Mouse (Mus musculus) liver, embryonic 15.5 days (tissue): ENCODE results near the gene Disc1. TPM values are rescaled to one million over a fixed set of nuclear protein-coding genes. Genes with fewer than 3 reads are reported as not detected.
A peak's percentile ranks its signal among the peaks of the same experiment; 100 is the strongest.

Source experiments
- ATAC-seq: fragments of 200-750 bp; cut with Nextera tagmentation; 2 replicates; pipeline ENCODE4 v1.8.0; 2017; ENCODE audit warnings: moderate number of reproducible peaks, mild to moderate bottlenecking, moderate library complexity; ENCODE audit not compliant: insufficient read depth
- H3K27ac ChIP-seq: fragments of 300-500 bp; sonication (generic); replicated peaks from 2 replicates; pipeline ENCODE4 v1.5.1; 2015; ENCODE audit warnings: mild to moderate bottlenecking, inconsistent platforms
- H3K27me3 ChIP-seq: fragments of 300-500 bp; sonication (generic); 2 replicates; pipeline ENCODE4 v1.6.1; 2015; ENCODE audit warnings: mild to moderate bottlenecking, inconsistent platforms
- H3K36me3 ChIP-seq: fragments of 300-500 bp; sonication (generic); replicated peaks from 2 replicates; pipeline ENCODE4 v1.6.1; 2015; ENCODE audit warnings: moderate library complexity, mild to moderate bottlenecking, inconsistent platforms
- H3K4me1 ChIP-seq: fragments of 300-500 bp; sonication (generic); replicated peaks from 2 replicates; pipeline ENCODE4 v1.6.1; 2015; ENCODE audit warnings: inconsistent platforms
- H3K4me2 ChIP-seq: fragments of 300-500 bp; sonication (generic); 2 replicates; pipeline ENCODE4 v1.6.1; 2015; ENCODE audit warnings: moderate library complexity, mild to moderate bottlenecking, inconsistent platforms
- H3K4me3 ChIP-seq: fragments of 300-500 bp; sonication (generic); replicated peaks from 2 replicates; pipeline ENCODE4 v1.5.1; 2015; ENCODE audit warnings: mild to moderate bottlenecking, inconsistent platforms
- H3K9ac ChIP-seq: fragments of 300-500 bp; sonication (generic); 2 replicates; pipeline ENCODE4 v1.6.1; 2015; ENCODE audit warnings: moderate library complexity, mild to moderate bottlenecking, inconsistent platforms
- H3K9me3 ChIP-seq: fragments of 300-500 bp; sonication (generic); replicated peaks from 2 replicates; pipeline ENCODE4 v1.6.1; 2016; ENCODE audit warnings: inconsistent platforms
- WGBS: fragments of 180-500 bp; shearing (Covaris S2); methylation state at CpG from one replicate; pipeline ENCODE4 v1.1.7; 2015; ENCODE audit warnings: mixed read lengths; ENCODE audit not compliant: insufficient replicate concordance; 5-methylcytosine and 5-hydroxymethylcytosine counted together
- polyA plus RNA-seq: library from polyadenylated mRNA; unstranded; fragments of >200 nt; fragmentation: Nextera tagmentation; extraction: Ambion mirVana; gene quantifications from 2 replicates; pipeline ENCODE4 v1.2.1, GENCODE M21; 2015

The Disc1 gene
- polyA plus RNA-seq, 1 experiment from 2014 or later = 0.30 TPM

DNA sequence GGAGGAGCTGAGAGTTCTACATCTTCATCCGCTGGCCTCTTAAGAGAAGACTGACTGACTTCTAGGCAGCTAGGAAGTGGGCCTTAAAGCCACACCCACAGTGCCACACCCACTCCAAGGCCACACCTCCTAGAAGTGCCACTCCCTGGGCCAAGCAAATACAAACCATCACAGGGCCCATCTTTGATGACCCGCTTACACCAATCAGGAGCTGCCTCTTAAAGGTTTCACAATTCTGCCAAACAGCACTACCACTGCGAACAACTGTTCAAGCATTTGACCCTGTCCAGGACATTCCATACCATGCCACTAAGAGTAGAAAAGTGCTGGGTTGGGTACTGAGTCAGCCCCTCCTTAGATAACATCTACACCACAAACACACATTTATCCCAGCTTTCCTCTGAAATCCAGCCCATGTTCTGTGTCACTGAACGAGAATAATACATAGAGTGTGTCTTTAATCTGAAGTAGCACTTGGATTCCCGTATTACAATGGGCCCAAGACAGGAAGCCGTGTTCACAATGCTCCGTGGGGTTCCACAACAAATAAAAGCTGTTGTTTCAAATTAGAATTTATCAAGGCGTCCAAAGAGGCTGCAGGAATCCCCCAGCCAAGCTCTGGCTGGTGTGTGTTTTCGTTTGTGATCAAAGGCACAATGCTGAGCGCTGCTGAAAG is 199.6 kb downstream of the Disc1 start:
- ATAC-seq = no peak

DNA sequence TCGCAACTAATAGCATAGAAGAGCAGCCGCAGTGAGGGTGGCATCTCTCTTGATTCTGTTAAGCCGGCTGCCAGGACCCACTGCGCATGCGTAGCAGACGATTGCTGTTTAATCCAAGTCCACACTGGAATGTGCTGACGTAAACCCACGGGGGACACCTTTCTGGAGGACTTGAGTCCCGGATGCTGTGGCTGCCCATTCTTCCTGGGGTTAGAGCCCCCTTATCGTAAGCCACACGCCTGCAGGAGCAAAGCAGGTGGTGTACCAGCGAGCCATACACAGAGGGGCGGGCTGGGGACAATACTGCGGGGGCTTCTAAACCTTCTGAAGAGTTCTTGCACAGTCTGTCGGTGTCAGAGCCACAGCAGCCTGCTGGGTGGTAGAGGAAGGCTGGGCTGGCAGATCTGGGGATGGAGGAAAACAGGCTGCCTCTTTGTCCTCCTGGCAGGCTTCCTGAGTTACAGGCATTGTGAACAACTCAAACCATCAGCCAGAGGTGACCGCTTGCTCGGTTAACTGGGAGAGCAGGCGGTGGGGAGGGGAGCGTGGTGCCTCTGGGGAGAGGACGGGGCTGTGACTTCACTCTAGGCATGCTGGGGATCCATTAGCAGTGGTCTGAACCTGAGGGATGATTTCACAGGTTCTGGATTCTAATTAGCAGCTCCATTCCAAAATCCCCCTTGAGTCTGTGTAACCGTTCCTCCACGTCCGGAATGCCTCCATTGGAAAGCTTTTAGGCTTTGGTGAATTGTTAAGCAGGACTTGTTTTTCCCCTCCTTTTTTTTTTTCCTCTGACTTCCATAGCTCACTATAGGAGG is 200.4 kb downstream of the Disc1 start:
- no peaks in the 10 kb centered on the region for H3K9me3 ChIP-seq
- H3K4me1 ChIP-seq = 0 out of 2 replicates have a peak, but pooled peaks cover 5% of the 10 kb centered on the region
- H3K9ac ChIP-seq = no peak overlapping the region
- ATAC-seq = no peak
- no peaks in the 10 kb centered on the region for H3K36me3 ChIP-seq
- no peak overlapping the region for H3K27ac ChIP-seq
- peak overlapping the region; percentile 54 for H3K4me2 ChIP-seq
- 27% methylated on average over 23 of the region's 23 CpGs for WGBS
- no peak overlapping the region for H3K4me3 ChIP-seq
- no peaks in the 10 kb centered on the region; the same call in 1 of the 2 replicates for H3K27me3 ChIP-seq

More for the DNA sequence above, 199.6 kb downstream of the Disc1 start:
- 0 out of 2 replicates have a peak, but pooled peaks cover 5% of the 10 kb centered on the region for H3K4me1 ChIP-seq
- no peaks in the 10 kb centered on the region; the same call in 1 of the 2 replicates for H3K27me3 ChIP-seq
- no peak overlapping the region for H3K27ac ChIP-seq
- H3K9me3 ChIP-seq = no peaks in the 10 kb centered on the region
- H3K4me3 ChIP-seq = no peak overlapping the region
- no peaks in the 10 kb centered on the region for H3K36me3 ChIP-seq
- peak overlapping the region; percentile 54 for H3K4me2 ChIP-seq
- 36% methylated on average over 10 of the region's 10 CpGs for WGBS
- H3K9ac ChIP-seq = no peak overlapping the region

DNA sequence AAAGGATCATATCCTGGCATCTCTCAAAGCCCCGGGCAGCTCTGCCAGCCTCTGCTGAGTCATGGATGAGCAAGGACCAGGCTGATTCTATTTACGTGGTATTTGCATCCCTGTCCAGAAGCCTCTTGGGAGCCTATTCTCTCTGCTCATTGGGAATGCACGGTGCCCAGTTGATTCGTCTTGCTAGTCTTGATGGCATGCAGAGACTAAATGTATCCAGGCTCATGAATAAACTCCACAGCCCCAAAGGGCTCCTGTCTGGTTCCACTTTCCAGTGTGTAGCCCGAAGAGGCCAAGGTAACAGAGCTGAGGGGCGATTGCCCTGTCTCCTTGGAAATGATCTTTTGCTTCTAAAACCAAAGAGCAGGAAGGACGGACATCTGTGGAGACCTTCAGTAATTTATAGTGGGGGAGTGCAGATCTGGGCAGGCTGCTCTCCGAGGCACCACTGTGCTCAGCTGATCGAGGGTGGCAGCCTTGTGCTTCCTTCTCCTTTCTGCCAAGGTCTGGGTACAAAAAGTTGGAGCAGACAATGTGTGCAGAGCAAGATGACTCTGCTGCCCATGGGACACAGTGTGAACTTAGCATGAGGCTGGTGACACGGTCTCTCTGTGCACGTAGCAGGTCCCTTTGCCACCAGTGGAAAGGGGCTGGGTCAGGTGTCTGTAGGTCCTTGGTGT is 201.2 kb downstream of the Disc1 start:
- H3K4me1 ChIP-seq = 0 out of 2 replicates have a peak, but pooled peaks cover 5% of the 10 kb centered on the region
- H3K36me3 ChIP-seq = no peaks in the 10 kb centered on the region
- no peaks in the 10 kb centered on the region for H3K9me3 ChIP-seq
- WGBS = 45% methylated on average over 11 of the region's 11 CpGs
- ATAC-seq = no peak
- no peak overlapping the region for H3K9ac ChIP-seq
- no peak overlapping the region for H3K4me2 ChIP-seq
- H3K27me3 ChIP-seq = no peaks in the 10 kb centered on the region; the same call in 1 of the 2 replicates
- no peak overlapping the region for H3K27ac ChIP-seq
- H3K4me3 ChIP-seq = no peak overlapping the region

DNA sequence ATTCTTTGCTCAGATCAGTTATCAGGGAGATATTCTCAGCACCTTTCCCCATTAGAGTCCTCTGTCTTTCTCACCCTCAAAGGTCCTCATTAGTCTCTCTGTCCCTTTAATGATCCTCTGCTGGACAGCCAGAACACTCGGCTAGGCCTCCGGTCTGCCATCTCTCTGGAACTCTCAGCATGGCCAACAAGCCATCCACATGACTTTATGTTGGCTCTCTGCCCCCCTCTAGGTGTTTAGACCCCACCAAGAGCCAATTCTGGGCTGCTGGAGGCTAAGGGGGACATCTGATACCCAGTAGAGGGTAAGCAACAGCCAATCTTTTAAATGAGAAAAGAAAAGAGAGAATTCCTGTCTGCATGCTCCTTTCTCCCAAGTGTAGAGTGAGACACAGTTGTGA is 203.7 kb downstream of the Disc1 start:
- no peaks in the 10 kb centered on the region for H3K36me3 ChIP-seq
- H3K4me1 ChIP-seq = 0 out of 2 replicates have a peak, but pooled peaks cover 5% of the 10 kb centered on the region
- ATAC-seq = no peak
- no peaks in the 10 kb centered on the region for H3K9me3 ChIP-seq
- H3K27me3 ChIP-seq = no peaks in the 10 kb centered on the region; the same call in 1 of the 2 replicates
- H3K4me2 ChIP-seq = no peak overlapping the region
- H3K4me3 ChIP-seq = no peak overlapping the region
- H3K27ac ChIP-seq = no peak overlapping the region
- H3K9ac ChIP-seq = no peak overlapping the region
- 53% methylated on average over 2 of the region's 2 CpGs for WGBS

DNA sequence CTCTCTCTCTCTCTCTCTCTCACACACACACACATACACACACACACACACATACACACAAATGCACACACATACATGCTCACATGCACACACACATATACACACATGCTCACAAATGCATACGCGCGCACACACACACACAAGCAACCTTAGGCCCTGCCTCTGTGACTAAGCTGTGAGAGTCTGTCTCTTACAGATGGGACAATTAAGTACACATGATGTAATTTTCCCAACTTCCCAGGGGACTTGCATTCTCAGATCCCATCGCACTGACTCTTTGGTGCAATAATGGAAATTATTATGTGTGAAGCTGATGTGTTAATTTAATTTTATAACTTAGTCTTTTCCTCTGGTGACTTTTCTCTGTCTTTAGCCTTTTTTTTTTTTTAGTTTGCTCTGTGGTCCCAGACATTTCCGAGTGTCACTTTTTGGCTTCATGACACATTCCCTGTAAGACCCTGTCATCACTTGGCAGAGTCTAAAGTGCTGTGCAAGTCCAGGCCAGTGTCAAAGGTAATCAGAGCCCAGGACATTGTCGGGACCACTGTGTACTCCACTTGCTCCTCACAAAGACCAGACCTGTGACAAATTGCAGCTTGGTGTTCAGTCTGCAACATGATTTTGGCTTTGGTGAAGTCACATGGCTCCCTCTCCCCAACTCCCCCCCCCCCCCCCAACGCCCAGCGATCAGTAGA is 205.0 kb downstream of the Disc1 start:
- no peaks in the 10 kb centered on the region; the same call in 1 of the 2 replicates for H3K27me3 ChIP-seq
- 57% methylated on average over 8 of the region's 8 CpGs for WGBS
- H3K9me3 ChIP-seq = no peaks in the 10 kb centered on the region
- H3K4me3 ChIP-seq = no peak overlapping the region
- H3K36me3 ChIP-seq = no peaks in the 10 kb centered on the region
- no peak overlapping the region for H3K9ac ChIP-seq
- no peak overlapping the region for H3K27ac ChIP-seq
- no peak for ATAC-seq
- no peak overlapping the region for H3K4me2 ChIP-seq
- H3K4me1 ChIP-seq = 0 out of 2 replicates have a peak, but pooled peaks cover 4% of the 10 kb centered on the region

DNA sequence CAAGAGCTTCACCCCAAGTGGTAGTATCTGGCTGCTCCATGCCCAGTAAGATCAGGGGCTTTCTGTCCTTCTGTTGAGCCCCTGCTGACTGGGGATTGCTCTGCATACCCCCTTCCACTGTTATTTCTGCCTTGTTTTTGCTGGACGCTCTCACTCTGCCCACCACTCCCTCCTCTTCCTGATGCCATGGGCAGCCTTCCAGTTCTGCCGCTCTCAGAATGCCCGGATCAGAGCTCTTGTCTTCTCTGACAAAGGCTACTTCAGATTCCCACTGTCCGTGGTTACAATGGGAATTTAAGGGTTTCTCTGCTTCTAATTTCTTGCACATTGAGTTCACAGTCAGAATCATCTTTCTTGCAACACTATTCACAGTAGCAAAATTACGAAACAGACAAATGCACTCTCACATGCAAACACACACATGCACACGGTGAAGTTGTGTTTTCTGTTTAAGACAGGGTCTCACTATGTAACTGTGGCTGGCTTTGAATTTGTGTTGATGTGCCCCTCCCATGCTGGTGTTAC is 214.2 kb downstream of the Disc1 start:
- 54% methylated on average over 6 of the region's 6 CpGs for WGBS
- no peaks in the 10 kb centered on the region for H3K27me3 ChIP-seq

DNA sequence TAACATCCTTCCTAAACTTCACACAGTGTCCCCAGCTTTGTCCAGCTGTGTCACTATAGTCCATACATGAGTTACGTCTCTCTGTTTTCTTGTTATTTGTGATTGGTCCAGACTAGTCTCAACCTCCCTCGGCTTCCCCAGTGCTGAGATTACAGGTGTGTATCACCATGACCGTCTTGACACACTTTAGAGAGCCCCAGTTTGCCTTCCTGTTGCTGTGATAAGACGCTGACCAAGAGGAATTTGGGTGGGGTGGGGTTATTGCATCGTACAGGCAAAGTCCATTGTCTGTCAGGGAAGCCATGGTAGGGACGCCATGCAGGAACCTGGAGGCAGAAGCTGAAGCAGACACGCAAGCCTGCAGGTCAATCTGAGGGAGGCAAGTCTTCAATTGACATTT is 216.3 kb downstream of the Disc1 start:
- ATAC-seq = no peak

More for the DNA sequence above, 214.2 kb downstream of the Disc1 start:
- no peak overlapping the region for H3K9ac ChIP-seq
- ATAC-seq = no peak
- no peaks in the 10 kb centered on the region for H3K36me3 ChIP-seq
- no peak overlapping the region for H3K4me2 ChIP-seq
- no peak overlapping the region for H3K4me3 ChIP-seq
- no peaks in the 10 kb centered on the region for H3K9me3 ChIP-seq
- H3K27ac ChIP-seq = no peak overlapping the region
- no peaks in the 10 kb centered on the region for H3K4me1 ChIP-seq

DNA sequence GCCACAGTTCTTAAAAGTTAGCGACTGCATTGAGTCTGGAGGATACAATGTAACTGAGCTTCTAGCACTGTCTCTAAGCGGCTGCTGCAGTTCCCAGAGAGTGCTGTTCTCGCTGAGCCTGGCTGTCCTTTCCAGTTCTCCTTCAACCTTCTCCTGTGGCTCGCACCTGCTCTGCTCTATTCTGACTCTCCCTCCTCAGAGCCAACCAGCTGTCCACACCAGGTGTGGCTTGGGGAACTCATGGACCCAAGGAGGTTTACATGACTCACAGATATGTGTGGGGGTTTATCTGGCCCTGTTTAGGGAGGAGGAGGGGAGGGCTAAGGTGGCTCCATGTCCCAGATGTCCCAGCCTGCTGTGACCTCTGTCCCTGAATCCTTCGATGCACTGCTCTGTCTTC is 217.4 kb downstream of the Disc1 start:
- Histone ChIP-seq H3K4me3 (no peak overlapping the region), H3K27ac (no peak overlapping the region), H3K36me3 (no peaks in the 10 kb centered on the region), H3K4me2 (no peak overlapping the region), H3K9me3 (no peaks in the 10 kb centered on the region), H3K4me1 (no peaks in the 10 kb centered on the region), H3K27me3 (no peaks in the 10 kb centered on the region), H3K9ac (no peak overlapping the region)
- no peak for ATAC-seq
- WGBS = 50% methylated on average over 5 of the region's 5 CpGs

More for the DNA sequence above, 216.3 kb downstream of the Disc1 start:
- no peaks in the 10 kb centered on the region for H3K9me3 ChIP-seq
- H3K27ac ChIP-seq = no peak overlapping the region
- H3K36me3 ChIP-seq = no peaks in the 10 kb centered on the region
- no peaks in the 10 kb centered on the region for H3K27me3 ChIP-seq
- H3K9ac ChIP-seq = no peak overlapping the region
- no peak overlapping the region for H3K4me2 ChIP-seq
- H3K4me3 ChIP-seq = no peak overlapping the region
- no peaks in the 10 kb centered on the region for H3K4me1 ChIP-seq
- 38% methylated on average over 7 of the region's 7 CpGs for WGBS

DNA sequence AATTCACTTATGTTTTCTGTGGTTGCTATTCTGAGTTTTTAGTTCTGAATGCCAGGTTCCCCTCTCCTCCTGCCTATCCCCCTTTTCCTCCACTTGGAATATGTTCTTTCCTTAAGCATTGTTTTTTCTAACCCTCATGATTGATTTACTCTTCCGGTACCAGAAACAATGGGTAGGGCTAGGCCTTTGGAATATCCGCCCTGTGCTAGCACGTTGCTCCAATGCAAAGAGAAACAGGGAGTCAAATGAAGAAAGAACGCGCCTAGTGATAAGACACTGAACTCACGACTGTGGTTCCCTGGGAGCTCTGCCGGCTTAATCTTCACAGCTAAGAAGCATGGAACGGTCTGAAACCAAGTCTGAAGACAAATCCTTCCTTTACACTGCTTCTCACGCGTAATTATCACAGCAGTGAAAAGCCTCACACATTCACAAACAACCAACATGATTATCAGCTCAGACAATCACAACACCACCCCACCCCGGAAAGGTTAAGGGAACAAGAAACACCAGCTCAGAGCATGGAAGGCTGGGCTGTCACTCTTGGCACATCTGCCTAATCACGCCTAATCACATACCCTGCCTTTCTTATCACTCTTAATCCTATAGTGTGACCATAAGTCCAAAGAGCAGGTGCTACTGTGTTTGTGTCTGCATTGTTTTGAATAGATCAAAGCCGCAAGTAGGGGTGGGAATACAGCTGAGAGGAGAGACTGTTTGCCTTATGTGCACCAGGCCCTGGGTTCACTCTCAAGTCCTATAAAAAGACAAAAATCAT is 218.3 kb downstream of the Disc1 start:
- no peak overlapping the region for H3K4me2 ChIP-seq
- no peak overlapping the region for H3K9ac ChIP-seq
- H3K4me3 ChIP-seq = no peak overlapping the region
- ATAC-seq = no peak
- H3K27me3 ChIP-seq = no peaks in the 10 kb centered on the region
- H3K9me3 ChIP-seq = no peaks in the 10 kb centered on the region
- H3K27ac ChIP-seq = no peak overlapping the region
- H3K36me3 ChIP-seq = no peaks in the 10 kb centered on the region
- 30% methylated on average over 13 of the region's 13 CpGs for WGBS
- no peaks in the 10 kb centered on the region for H3K4me1 ChIP-seq
